Mouse (Mus musculus): ENCODE data around the gene Scai.
"Not testable (repeated sequence)": the region's sequence is repeated elsewhere in the genome, so short reads cannot be mapped to it uniquely, and the experiment has no call there.

Scai gene

DNA sequence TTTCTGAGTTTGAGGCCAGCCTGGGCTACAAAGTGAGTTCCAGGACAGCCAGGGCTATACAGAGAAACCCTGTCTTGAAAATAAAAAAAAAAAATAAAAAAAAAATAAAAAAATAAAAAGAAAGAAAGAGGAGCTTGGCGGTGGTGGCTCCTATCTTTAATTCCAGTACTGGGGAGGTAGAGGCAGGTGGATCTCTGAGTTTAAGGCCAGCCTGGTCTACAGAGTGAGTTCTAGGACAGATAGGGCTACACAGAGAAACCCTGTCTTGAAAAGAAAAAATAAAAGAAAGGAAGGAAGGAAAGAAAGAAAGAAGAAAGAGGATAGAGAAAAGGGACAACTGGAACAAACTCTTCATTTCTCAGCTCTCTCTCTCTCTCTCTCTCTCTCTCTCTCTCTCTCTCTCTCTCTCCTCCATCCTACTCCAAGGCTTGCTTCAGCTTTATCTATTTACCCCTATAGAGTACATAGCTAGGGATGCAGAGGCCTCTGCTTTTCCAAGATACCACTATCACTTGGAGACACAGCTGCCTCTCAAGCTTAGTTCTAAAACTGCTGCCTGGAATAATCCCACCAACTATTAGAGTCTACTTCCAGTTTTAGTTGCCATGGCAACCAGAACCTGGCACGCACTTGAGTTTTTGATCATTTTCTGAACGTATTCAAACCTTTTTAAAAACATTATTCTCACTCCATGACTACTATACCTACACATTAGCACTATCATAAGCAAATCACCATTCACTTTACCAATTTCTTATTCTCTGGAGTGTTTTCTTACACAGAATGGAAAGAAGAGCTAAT lies 60.8 kb downstream of the Scai start:
- no peak for DNase-seq (ENCODE audit: low read depth, low spot score)

DNA sequence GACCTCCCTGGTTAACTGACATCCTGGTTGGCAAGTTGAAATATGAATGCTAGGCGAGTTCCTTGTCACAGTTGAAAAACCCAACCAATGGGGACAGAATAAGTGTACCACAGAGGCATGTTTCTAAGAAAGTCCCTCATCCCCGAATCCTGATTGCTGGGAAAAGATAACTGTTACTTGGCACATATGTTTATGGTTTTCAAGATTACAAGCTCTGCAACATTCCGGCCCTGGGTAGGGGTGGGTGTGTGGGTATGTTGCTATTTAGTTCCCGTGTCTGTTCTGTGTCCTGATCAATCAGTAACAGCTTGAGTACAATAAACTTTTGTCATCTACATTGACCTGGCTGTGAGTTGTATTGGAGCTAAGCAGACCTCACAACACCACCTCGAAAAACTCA lies 66.4 kb downstream of the Scai start:
- DNase-seq (ENCODE audit: low read depth, low spot score) = no peak

DNA sequence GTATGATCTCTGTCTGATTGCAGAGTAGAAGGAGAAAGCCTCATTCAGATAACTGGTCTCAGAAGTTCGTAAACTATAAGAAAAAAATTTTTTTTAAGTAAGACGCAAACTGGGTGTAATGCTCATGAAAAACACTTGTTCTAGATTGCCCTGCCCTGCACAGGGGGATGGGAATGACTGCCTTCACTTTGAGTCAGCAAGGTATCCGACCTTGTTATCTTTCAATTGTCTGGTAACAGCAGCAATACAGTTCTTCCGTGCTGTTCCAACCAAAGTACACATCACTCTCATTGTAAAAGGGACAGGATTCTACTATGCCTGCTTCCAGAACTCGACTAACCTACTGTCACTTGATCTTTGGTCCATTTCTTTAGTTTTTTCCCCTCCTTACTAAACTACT lies 69.4 kb downstream of the Scai start:
- DNase-seq (ENCODE audit: low read depth, low spot score) = no peak

DNA sequence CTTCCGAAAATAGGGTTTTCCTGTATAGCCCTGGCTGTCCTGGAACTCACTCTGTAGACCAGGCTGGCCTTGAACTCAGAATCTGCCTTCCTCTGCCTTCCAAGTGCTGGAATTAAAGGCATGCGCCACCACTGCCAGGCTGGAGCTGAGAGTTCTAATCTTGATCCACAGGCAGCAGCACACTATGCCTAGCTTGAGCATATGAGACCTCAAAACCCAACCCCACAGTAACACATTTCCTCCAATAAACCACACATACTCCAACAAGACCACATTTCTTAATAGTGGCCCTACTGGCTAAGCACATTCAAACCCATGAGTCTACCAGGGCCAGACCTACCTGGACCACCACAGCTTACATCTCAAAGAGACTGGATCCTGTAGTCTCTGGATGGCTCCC lies 74.0 kb downstream of the Scai start:
- DNase-seq (ENCODE audit: low read depth, low spot score) = no peak

DNA sequence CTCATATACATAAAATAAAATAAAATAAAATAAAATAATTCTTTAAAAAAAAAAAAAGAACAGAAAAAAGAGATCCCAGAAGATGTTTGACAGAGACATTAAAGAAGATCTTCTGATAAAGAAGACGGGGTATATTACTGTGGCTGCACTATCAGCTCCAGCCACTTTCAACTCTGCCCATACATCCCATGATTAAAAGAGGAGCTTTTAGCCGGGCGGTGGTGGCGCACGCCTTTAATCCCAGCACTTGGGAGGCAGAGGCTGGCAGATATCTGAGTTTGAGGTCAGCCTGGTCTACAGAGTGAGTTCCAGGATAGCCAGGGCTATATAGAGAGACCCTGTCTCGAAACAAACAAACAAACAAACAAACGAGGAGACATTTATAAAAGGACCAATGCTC lies 76.4 kb downstream of the Scai start:
- no peak for DNase-seq (ENCODE audit: low read depth, low spot score)

DNA sequence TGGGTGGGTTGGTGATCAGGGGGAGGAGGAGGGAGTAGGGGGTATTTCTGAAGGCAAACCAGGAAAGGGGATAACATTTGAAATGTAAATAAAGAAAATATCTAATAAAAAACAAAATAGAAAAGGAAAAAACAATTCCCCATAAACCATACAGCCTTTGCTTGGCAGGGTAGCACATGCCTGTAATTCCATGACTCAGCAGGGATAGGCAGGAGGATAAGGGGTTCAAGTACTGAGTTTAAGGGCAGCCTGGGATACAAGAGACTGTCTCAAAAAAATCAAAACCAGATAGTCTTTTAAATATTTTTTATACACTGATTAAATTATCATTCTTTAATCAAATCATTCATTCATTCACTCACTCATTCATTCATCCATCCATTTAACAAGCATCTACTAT lies 80.0 kb downstream of the Scai start:
- no peak for DNase-seq (ENCODE audit: low read depth, low spot score)

DNA sequence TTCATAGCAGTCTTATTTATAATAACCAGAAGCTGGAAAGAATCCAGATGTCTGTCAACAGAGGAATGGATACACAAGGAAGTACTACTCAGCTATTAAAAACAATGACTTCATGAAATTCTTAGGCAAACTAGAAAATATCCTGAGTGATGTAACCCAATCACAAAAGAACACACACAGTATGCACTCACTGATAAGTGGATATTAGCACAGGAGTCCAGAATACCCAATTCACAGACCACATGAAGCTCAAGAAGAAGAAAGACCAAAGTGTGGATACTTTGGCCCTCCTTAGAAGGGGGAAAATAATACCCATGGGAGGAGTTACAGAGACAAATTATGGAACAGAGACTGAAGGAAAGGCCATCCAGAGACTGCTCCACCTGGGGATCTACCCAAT lies 80.8 kb downstream of the Scai start:
- DNase-seq (ENCODE audit: low read depth, low spot score) = not testable (repeated sequence)

DNA sequence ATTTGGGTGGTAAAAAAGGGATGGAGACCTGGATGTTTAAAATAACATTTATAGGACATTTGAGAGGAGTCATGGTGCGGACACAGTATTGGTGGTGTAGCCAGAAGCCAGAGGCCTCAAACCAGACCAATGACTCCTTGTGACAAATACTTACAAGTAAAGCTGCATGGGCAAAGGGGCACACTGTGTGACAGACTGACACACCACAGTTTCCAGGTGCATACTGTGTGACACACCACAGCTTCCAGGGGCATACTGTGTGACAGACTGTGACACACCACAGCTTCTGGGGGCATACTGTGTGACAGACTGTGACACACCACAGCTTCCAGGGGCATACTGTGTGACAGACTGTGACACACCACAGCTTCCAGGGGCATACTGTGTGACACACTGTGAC lies 90.6 kb downstream of the Scai start:
- not testable (repeated sequence) for DNase-seq (ENCODE audit: low read depth, low spot score)

DNA sequence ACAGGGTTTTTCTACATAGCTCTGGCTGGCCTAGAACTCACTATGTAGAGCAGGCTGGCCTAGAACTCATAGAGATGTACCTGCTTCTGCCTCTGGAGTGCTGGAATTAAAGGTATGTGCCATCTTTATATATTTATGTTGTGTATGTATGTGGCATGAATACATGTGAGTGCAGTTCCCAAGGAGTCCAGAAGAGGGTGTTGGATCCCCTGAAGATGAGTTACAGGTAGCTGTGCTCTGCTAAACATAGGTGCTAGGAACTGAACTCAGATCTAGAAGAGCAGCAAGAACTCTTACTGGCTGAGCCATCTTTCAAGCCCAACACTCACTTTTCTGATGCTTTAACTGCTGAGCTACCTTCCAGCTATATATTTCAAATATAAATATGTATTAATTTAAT lies 92.5 kb downstream of the Scai start:
- peak; percentile 13 for DNase-seq (ENCODE audit: low read depth, low spot score)

DNA sequence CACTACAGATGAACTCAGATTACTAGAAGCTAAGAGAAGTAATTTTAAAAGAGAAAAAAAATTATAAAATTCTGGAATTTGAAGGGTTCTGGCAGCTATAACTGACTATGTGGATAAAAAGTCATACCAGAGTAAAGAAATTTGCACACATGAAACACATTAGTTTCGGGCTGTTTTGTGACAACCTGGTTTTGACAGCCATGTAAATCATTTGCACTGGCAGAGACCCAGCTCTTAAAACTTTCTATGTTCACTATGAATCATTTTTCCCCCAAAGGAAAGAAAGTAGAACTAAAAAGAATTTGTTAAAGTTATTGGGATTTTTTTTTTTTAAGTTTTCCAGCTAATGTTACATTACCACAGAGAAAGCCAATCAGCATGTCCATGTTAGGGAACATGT lies 98.6 kb downstream of the Scai start:
- DNase-seq (ENCODE audit: low read depth, low spot score) = peak; percentile 6

DNA sequence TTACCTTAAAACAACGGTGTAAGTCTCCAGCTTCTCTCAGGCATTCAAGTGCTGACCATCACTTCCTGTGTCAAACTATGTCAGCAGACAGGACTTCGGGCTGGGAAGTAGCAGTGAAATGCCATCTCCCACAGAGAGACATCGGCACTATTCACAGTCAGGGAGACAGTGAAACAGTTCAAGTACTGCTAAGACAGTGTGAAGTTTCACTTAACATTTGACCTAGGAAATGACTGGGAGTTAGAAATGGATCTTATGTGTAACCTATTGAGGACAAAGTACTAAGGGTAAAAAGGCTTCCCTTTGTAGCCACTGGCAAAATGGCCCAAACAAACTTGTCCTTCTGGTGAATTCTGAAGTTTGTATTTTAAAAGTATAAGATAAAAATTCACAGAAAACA lies 107.8 kb downstream of the Scai start:
- DNase-seq (ENCODE audit: low read depth, low spot score) = no peak

DNA sequence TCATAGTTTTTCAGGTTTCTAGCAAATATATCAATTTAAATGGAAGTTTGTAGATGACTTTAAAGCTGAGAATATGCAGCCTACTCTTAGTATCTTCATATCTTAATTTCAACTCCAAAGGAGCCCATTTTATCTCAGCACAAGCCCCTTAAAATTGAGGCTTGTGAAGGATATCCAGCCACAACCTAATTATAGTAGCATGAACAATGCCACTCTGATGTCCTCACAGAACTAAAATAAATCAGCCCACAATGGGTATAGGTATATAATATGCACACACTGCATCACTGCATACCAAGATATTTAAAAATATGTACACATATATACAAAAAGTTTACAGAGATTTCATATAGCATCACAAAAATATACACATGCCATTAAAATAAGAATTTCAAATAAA lies 119.9 kb downstream of the Scai start:
- DNase-seq (ENCODE audit: low read depth, low spot score) = no peak

DNA sequence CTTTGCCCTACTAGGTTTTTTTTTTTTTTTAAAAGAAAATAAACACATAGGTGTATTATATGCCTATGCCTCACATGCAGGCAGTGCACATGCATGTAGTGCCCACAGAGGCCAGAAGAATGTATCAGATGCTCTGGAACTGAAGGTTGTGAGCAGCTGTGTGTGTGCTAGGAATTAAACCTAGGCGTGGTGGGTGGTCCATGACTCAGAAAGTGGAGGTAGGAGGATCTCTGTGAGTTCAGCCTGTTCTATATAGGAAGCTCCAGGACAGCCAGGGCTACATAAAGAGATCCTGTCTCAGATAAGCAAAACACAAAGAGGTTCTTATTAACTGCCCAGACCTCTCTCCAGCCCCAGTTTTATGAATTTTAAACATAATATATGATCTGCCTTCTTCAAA lies 121.4 kb downstream of the Scai start:
- DNase-seq (ENCODE audit: low read depth, low spot score) = no peak

DNA sequence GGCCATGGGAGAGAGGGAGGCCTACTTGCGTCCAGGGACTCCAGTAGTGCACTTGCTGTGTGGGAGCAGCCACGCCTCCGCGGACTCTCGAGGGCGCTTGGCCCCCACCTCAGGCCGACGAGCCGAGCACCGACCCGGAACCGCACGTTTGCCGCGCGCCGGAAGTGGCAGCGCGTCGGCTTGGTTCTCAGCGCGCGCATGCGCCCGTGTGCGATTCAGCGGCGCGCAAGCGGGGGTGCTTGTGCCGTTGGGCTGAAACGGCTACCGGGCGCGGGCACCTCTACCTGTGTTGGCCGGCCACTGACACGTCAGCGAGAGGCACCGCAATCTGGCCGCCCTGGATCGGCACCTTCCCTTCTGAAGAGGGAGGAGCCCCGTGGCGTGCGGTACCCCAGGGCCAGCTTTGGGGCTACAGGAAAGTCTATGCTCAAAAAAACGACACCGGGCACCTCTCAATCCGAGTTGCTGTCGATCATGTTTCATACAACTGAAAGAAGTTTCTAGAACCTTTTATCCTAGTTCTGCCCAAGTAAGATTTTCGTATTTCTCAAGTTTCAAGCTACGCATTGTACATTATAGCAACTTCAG lies 125.0 kb downstream of the Scai start, which contains the start of gene Golga1:
Gene Golga1 (minus strand): TSS at position 142 of the 588 bp plus-strand sequence.
- peak; percentile 94 for DNase-seq (ENCODE audit: low read depth, low spot score)

DNA sequence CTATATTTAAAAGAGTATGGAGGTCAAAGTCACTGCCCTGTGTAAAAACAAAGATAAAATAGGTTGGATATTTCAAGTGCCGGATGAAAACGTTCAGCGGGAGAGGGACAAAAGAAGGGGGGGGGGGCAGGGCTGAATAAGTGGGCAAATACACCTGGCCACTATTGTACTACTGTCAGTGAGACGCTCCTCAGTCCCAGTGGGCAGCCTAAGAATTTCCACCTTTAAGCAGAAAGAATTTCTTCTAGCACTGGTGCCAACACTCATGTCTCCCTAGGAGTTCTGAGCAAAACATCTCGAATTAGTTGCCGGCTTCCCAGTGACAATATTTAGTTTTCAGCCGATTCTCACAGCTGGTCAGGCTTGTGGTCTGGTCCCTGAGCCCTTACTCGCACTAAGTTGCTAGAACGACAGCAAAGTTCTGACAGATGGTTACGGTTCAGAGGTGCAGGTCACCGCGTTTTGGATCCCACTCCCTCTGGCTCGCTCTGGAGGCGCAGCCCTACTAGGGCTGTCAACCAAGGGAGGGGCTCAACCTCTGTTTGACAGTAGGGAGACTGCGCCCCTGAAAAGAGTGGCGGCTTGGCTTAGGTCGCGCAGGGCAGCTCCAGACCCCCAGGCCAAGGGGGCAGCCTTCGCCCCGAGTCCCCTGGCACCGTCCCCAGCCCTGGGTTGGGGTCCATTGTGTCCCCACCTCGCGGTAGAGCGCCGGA lies 125.7 kb downstream of the Scai start:
- no peak for DNase-seq (ENCODE audit: low read depth, low spot score)

DNA sequence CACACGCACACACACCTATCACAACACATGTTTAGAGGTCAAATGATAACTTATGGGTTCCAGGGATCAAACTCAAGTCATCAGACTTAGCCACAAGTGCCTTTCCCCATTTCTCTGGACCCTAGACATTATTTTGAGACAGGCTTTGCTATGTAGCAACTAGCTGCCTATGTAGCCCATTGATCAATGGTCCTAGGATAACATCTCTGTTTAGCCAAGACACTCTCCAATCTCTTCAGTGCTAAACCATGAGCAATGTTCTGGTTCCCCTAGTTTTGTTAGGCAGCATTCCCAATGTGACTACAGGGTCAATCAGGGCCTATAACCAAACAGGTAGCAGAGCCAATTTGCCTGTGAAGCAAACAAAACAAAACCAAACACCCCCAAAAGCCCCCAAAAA lies 142.0 kb downstream of the Scai start:
- no peak for DNase-seq (ENCODE audit: low read depth, low spot score)

DNA sequence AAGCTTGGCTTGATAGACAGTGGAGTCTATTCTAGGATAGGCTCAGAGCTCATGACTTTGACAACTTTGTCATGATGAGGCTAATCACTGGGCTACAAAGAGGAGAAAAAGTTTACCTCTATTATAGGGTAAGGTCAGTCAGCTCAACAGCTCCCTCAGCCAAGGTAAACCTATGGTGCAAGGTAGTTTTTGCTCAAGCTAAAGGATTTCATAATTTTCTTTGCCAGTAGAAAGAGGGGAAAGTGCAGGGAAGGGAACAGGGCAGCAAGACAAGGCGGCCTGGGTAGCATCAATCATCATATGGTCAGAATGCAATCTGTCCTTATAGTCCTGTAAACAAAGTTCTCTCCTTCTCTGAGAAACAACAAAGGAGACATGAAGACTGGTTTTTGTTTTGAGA lies 150.3 kb downstream of the Scai start:
- no peak for DNase-seq (ENCODE audit: low read depth, low spot score)

DNA sequence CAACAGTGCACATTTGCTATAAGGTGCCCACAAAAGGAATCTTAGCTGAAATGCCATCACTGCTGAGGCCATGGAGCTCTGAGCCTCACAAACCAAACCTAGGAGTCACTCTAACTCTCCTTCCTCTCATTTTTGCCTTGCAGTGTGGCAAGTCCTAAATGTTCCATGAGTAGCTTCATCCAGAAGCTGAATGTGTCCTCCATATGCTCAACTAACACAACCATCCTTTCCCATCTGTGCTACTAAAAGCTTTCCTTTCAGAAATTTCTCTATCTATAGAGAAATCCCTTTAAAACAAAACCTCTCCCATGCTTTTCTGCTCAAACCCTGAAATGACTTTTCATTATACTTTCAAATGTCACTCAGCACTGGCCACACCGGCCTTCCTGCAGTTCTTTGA lies 158.9 kb downstream of the Scai start:
- no peak for DNase-seq (ENCODE audit: low read depth, low spot score)

DNA sequence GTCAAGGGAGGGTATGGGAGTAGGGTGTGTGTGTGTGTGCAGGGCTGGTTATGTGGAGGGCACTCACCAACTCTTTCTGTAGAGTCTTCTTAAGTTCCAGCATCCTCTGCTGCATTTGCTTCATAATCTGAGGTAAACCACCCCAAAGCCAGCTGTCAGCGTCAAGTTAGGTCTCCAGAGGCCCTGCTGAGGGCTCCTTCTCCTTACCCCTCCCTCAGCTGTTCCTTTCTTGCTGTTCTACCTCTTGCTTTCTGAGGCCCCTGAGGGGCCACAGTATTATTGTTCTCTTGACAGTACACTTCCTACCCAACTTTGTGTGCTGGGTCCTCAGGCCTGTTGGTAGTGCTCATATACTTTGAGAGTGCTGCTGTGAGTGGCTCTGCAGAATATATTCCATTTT lies 170.5 kb downstream of the Scai start:
- no peak for DNase-seq (ENCODE audit: low read depth, low spot score)

DNA sequence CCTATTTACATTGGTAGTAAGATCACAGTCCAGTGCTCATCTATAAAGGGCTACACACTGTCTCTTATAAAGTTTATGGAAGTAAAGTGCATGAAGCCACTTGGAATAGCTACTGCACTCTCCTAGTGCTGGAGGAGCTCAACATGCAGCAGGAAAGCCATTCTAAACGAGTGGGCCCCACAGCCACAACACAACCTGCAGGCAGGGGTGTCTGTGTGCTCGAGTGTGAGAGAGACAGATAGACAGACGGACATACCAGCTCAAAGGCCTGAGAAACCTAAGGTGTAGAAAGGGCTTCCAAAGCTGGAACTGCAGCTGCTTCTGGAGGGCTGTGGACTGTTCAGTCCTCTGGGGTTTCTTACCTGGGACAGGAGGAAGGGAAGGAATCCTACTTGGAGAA lies 174.0 kb downstream of the Scai start:
- DNase-seq (ENCODE audit: low read depth, low spot score) = no peak

All from mesoderm, embryonic 11.5 days (tissue).